Mouse (Mus musculus) midbrain, embryonic 14.5 days (tissue): ENCODE data around the gene Dtnb. TPM values are rescaled to one million over a fixed set of nuclear protein-coding genes. Genes with fewer than 3 reads are reported as not detected.

Experiments used
- ATAC-seq: fragments of 200-750 bp; cut with Nextera tagmentation; 2 replicates; pipeline ENCODE4 v1.8.0; 2017; ENCODE audit warnings: moderate number of reproducible peaks, moderate library complexity; ENCODE audit not compliant: low FRiP score, low TSS enrichment
- DNase-seq: peaks from one replicate; pipeline ENCODE4 v3.0.0-alpha.2; 2015
- H3K27ac ChIP-seq: fragments of 300-500 bp; sonication (generic); replicated peaks from 2 replicates; pipeline ENCODE4 v1.5.1; 2014; ENCODE audit warnings: mild to moderate bottlenecking, low read depth, low read length, moderate library complexity
- H3K27me3 ChIP-seq: fragments of 300-500 bp; sonication (generic); 2 replicates; pipeline ENCODE4 v1.6.1; 2014; ENCODE audit warnings: low read length, control low read depth, mixed read lengths; ENCODE audit not compliant: control insufficient read depth, insufficient read depth
- H3K36me3 ChIP-seq: fragments of 300-500 bp; sonication (generic); 2 replicates; pipeline ENCODE4 v1.6.1; 2014; ENCODE audit warnings: low read length, control low read depth; ENCODE audit not compliant: control insufficient read depth, insufficient read depth
- H3K4me1 ChIP-seq: fragments of 300-500 bp; sonication (generic); 2 replicates; pipeline ENCODE4 v1.6.1; 2014; ENCODE audit warnings: mild to moderate bottlenecking, antibody characterized with exemption, low read length, control low read depth; ENCODE audit not compliant: control insufficient read depth, insufficient read depth
- H3K4me2 ChIP-seq: fragments of 300-500 bp; sonication (generic); 2 replicates; pipeline ENCODE4 v1.6.1; 2014; ENCODE audit warnings: mild to moderate bottlenecking, low read length, moderate library complexity
- H3K4me3 ChIP-seq: fragments of 300-500 bp; sonication (generic); replicated peaks from 2 replicates; pipeline ENCODE4 v1.5.1; 2014; ENCODE audit warnings: low read depth, low read length
- H3K9ac ChIP-seq: fragments of 300-500 bp; sonication (generic); replicated peaks from 2 replicates; pipeline ENCODE4 v1.6.1; 2014; ENCODE audit warnings: mild to moderate bottlenecking, low read length, moderate library complexity
- H3K9me3 ChIP-seq: fragments of 300-500 bp; sonication (generic); 2 replicates; pipeline ENCODE4 v1.6.1; 2016; ENCODE audit warnings: low read length, control low read depth, mixed read lengths; ENCODE audit not compliant: control insufficient read depth
- WGBS: fragments of 180-500 bp; shearing (Covaris S2); extraction: QIAGEN DNeasy Blood & Tissue Kit; methylation state at CpG from one replicate; pipeline ENCODE4 v1.1.7; 2014; 5-methylcytosine and 5-hydroxymethylcytosine counted together
- polyA plus RNA-seq: library from polyadenylated mRNA; unstranded; fragments of >200 nt; fragmentation: Nextera tagmentation; extraction: Ambion mirVana; gene quantifications from 2 replicates; pipeline ENCODE4 v1.2.1, GENCODE M21; 2014

Dtnb gene
- polyA plus RNA-seq, 1 experiment from 2014 or later: 46.7 TPM

GRCm38 (mm10) chr12:3618144-3619020 is 46.2 kb downstream of the Dtnb start:
- Histone ChIP-seq H3K9me3 (no peaks in the 10 kb centered on the region), H3K4me1 (no peaks in the 10 kb centered on the region), H3K27me3 (no peaks in the 10 kb centered on the region), H3K4me2 (no peak overlapping the region), H3K27ac (no peak overlapping the region), H3K36me3 (0 out of 2 replicates have a peak, but pooled peaks cover 4% of the 10 kb centered on the region), H3K4me3 (no peak overlapping the region), H3K9ac (no peak overlapping the region)
- 92% methylated on average over 7 of the region's 7 CpGs for WGBS
- ATAC-seq: no peak
- no peak for DNase-seq

GRCm38 (mm10) chr12:3619021-3619367 is 46.8 kb downstream of the Dtnb start:
- no peaks in the 10 kb centered on the region for H3K4me1 ChIP-seq
- no peak overlapping the region for H3K9ac ChIP-seq
- no peaks in the 10 kb centered on the region for H3K9me3 ChIP-seq
- no peak overlapping the region for H3K4me2 ChIP-seq
- no peak overlapping the region for H3K27ac ChIP-seq
- WGBS: 95% methylated on average over 3 of the region's 3 CpGs
- H3K4me3 ChIP-seq: no peak overlapping the region
- ATAC-seq (no peak), DNase-seq (no peak)
- H3K27me3 ChIP-seq: no peaks in the 10 kb centered on the region
- 0 out of 2 replicates have a peak, but pooled peaks cover 4% of the 10 kb centered on the region for H3K36me3 ChIP-seq

DNA sequence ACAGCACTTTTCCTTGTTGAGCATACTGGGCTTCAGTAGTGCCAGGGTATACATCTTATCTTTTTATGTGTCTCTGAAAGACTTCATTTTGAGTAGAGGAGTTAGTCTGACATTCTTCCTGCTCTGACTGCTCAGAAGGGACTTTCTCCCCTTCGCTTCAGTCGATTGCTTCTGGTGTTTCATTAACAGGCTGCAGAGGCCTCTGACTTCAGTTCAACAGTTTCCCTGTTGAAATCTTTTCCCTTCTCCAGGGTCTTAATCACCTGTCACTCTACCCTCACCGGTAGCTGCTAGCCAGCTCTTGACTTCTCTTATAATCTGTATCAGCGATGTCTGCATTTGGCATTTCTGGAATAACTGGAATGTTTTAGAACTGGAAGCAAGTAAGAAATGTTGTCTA is 54.7 kb downstream of the Dtnb start:
- Histone ChIP-seq H3K9me3 (no peaks in the 10 kb centered on the region), H3K27me3 (no peaks in the 10 kb centered on the region), H3K4me2 (no peak overlapping the region), H3K36me3 (no peaks in the 10 kb centered on the region), H3K27ac (no peak overlapping the region), H3K4me1 (no peaks in the 10 kb centered on the region), H3K4me3 (no peak overlapping the region), H3K9ac (no peak overlapping the region)
- DNase-seq (no peak), ATAC-seq (no peak)
- WGBS: 80% methylated on average over 4 of the region's 4 CpGs

- 53% methylated on average over 3 of the region's 3 CpGs for WGBS
- H3K9ac ChIP-seq: no peak overlapping the region
- no peaks in the 10 kb centered on the region for H3K9me3 ChIP-seq
- no peak overlapping the region for H3K27ac ChIP-seq
- no peaks in the 10 kb centered on the region for H3K4me1 ChIP-seq
- no peak for ATAC-seq
- H3K27me3 ChIP-seq: no peaks in the 10 kb centered on the region
- H3K4me2 ChIP-seq: no peak overlapping the region
- no peaks in the 10 kb centered on the region for H3K36me3 ChIP-seq
- DNase-seq: no peak
- H3K4me3 ChIP-seq: no peak overlapping the region
Measured at GRCm38 (mm10) chr12:3641931-3642330, 69.8 kb downstream of the Dtnb start.

DNA sequence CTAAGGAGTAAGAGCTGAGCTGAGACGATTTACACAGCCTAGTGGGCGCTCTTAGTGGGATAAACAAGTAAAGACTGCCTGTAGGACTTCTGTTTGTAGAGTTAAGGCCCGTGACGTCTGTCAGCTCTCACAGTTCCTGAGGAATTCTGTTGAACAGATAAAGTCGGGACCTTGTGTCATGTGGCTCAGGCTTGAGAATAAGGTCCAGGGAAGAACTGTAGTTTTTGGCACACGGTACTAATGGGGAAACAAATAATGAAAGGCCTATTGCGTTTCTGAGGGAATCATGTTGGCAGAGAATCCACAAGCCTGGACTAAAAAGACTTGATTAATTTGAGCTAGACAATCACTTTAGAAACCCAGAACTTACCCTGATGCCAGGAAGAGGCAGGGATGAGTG is 84.6 kb downstream of the Dtnb start:
- Histone ChIP-seq H3K9me3 (no peaks in the 10 kb centered on the region), H3K9ac (no peak overlapping the region), H3K27me3 (no peaks in the 10 kb centered on the region), H3K4me3 (no peak overlapping the region), H3K4me1 (no peaks in the 10 kb centered on the region), H3K36me3 (no peaks in the 10 kb centered on the region), H3K27ac (no peak overlapping the region), H3K4me2 (no peak overlapping the region)
- ATAC-seq (no peak), DNase-seq (no peak)
- WGBS: 78% methylated on average over 7 of the region's 7 CpGs

- no peaks in the 10 kb centered on the region for H3K36me3 ChIP-seq
- DNase-seq (no peak), ATAC-seq (no peak)
- H3K4me1 ChIP-seq: no peaks in the 10 kb centered on the region
- 94% methylated on average over 4 of the region's 4 CpGs for WGBS
- H3K4me3 ChIP-seq: no peak overlapping the region
- no peaks in the 10 kb centered on the region for H3K9me3 ChIP-seq
- H3K4me2 ChIP-seq: no peak overlapping the region
- no peak overlapping the region for H3K9ac ChIP-seq
- H3K27ac ChIP-seq: no peak overlapping the region
- no peaks in the 10 kb centered on the region for H3K27me3 ChIP-seq
Measured at GRCm38 (mm10) chr12:3657234-3657633, 85.1 kb downstream of the Dtnb start.

DNA sequence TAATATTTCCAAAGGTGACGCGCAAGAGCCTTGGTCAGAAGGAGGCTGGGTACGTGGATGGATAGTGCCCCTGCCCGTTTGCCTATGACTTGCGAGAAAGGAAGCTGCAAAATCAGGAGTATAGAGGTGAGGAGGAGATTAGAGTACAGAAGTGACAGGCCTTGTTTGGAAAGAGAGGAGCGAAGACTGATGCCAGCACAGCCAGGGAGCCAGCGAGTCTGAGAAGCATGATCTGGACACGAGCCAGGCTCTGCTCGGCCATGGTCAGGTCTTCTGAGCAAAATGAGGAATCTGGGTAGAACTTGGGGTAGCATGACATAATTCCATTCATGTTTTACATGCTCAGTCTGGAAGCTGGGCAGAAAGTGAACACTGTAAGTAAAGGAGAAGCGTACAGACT is 85.6 kb downstream of the Dtnb start:
- H3K9me3 ChIP-seq: no peaks in the 10 kb centered on the region
- ATAC-seq (no peak), DNase-seq (no peak)
- H3K27me3 ChIP-seq: no peaks in the 10 kb centered on the region
- WGBS: 90% methylated on average over 10 of the region's 10 CpGs
- H3K4me2 ChIP-seq: no peak overlapping the region
- H3K27ac ChIP-seq: no peak overlapping the region
- H3K4me1 ChIP-seq: no peaks in the 10 kb centered on the region
- no peak overlapping the region for H3K9ac ChIP-seq
- H3K36me3 ChIP-seq: no peaks in the 10 kb centered on the region
- H3K4me3 ChIP-seq: no peak overlapping the region

DNA sequence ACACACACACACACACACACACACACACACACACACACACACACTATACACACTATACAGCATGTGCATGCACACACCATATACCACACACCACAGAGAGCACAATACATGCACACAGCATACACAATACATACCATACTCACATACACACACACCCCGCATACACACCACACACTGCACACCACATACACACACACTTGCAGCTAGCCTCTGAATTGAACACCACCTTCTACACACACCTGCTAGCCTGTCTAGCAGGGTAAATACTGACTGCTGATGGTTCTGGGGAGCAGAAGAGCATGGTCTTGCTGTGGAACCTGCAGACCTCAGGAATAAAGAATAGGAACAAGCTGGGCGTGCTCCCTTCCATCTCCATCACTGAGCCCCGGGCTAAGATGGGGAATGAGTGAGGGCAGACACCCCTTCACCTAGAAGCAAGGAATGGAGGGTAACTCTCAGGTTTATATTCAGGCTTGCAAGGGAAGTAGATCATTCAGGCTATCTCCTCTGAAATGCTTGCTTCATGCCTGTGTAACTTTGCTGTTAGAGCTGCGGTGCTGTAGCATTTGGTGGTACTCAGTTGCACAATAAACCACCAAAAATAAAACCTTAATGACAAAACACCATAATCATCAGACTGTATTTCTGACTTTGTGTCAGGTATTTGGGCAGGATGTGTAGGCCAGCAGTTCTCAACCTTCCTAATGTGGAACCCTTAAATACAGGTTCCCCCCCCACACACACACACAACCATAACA is 87.6 kb downstream of the Dtnb start:
- 93% methylated on average over 4 of the region's 4 CpGs for WGBS
- H3K9me3 ChIP-seq: no peaks in the 10 kb centered on the region
- H3K27ac ChIP-seq: no peak overlapping the region
- DNase-seq (no peak), ATAC-seq (no peak)
- no peak overlapping the region for H3K4me3 ChIP-seq
- no peak overlapping the region for H3K9ac ChIP-seq
- no peaks in the 10 kb centered on the region for H3K27me3 ChIP-seq
- no peaks in the 10 kb centered on the region for H3K36me3 ChIP-seq
- no peaks in the 10 kb centered on the region for H3K4me1 ChIP-seq
- H3K4me2 ChIP-seq: no peak overlapping the region
